Mouse (Mus musculus) heart, adult 2 months (tissue): ENCODE data around the gene Aqr. TPM values are rescaled to one million over a fixed set of nuclear protein-coding genes. Genes with fewer than 3 reads are reported as not detected.
A peak's percentile ranks its signal among the peaks of the same experiment; 100 is the strongest.

Experiments
- DNase-seq, 2 experiments: peaks; one replicate each; pipeline ENCODE4 v3.0.0; 2021
- H3K27ac ChIP-seq: fragments of 200-600 bp; 2 replicates; pipeline ENCODE4 v1.8.1; 2022
- H3K27me3 ChIP-seq: fragments of 200-500 bp; 2 replicates; pipeline ENCODE4 v1.6.1; 2012; ENCODE audit warnings: mild to moderate bottlenecking, low read length, inconsistent platforms, mixed read lengths; ENCODE audit not compliant: control insufficient read depth, insufficient read depth
- H3K36me3 ChIP-seq: fragments of 200-500 bp; 2 replicates; pipeline ENCODE4 v1.6.1; 2012; ENCODE audit warnings: low read length, inconsistent platforms; ENCODE audit not compliant: control insufficient read depth, insufficient read depth
- H3K4me1 ChIP-seq: fragments of 200-500 bp; 2 replicates; pipeline ENCODE4 v1.6.1; 2011; ENCODE audit warnings: low read length; ENCODE audit not compliant: control insufficient read depth, insufficient read depth
- H3K4me3 ChIP-seq: fragments of 200-600 bp; 2 replicates; pipeline ENCODE4 v1.8.1; 2022
- H3K79me2 ChIP-seq: fragments of 200-500 bp; replicated peaks from 2 replicates; pipeline ENCODE4 v1.6.1; 2012; ENCODE audit warnings: mild to moderate bottlenecking, inconsistent platforms, low read length, moderate library complexity, mixed read lengths; ENCODE audit not compliant: control insufficient read depth, insufficient read depth
- H3K9ac ChIP-seq: fragments of 200-500 bp; 2 replicates; pipeline ENCODE4 v1.6.1; 2012; ENCODE audit warnings: low read depth, mild to moderate bottlenecking, control low read depth, inconsistent platforms, low read length, mixed read lengths
- CTCF ChIP-seq: fragments of 200-600 bp; IDR thresholded peaks from 2 replicates; pipeline ENCODE4 v1.8.1; 2022; ENCODE audit warnings: antibody characterized with exemption, mild to moderate bottlenecking, moderate library complexity
- EP300 ChIP-seq: fragments of 200-500 bp; IDR thresholded peaks from 2 replicates; pipeline ENCODE4 v1.6.1; 2011; ENCODE audit warnings: low read depth, low read length, control low read depth; ENCODE audit not compliant: insufficient read depth
- POLR2A ChIP-seq: fragments of 200-500 bp; IDR thresholded peaks from 2 replicates; pipeline ENCODE4 v1.6.1; 2011; ENCODE audit warnings: mild to moderate bottlenecking, low read depth, low read length, control low read depth; ENCODE audit not compliant: insufficient read depth
- WGBS: fragments of 180-500 bp; shearing (Covaris S2); methylation state at CpG from one replicate; pipeline ENCODE4 v1.1.7; 2018; 5-methylcytosine and 5-hydroxymethylcytosine counted together
- intact Hi-C: fragments of 180-260 bp; cut with DNase I; formaldehyde crosslinking; loops from one replicate; pipeline ENCODE4 v1.15.1; 2025
- polyA plus RNA-seq: library from polyadenylated mRNA; depleted of rRNA; stranded (reverse); fragments of >200 nt; gene quantifications from 2 replicates; pipeline ENCODE4 v1.2.3, GENCODE M21; 2012
- total RNA-seq, 2 experiments: library from RNA; stranded (reverse); gene quantifications; 2 replicates each; pipeline ENCODE4 v1.2.3; 2021

Gene Aqr
- total and polyA plus RNA-seq, 3 experiments, result 10.3 to 17.7 (median 17.6) TPM

DNA sequence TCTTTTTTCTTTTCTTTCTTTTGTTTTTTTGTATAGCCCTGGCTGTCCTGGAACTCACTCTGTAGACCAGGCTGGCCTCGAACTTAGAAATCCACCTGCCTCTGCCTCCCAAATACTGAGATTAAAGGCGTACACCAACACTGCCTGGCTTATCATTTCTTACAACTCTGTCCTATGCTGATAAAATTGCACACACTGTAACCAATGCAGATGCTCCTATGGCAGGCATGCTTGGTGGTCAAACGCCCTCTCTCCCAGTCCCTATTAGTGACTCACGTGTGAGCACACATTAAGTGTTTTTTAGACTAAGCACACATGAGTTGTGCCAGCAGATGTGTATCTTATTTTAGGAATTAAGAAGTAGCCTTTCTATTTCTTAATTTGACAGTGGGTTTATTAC is 53.5 kb downstream of the Aqr start:
- intact Hi-C loops, result loop anchor here (5.0 kb wide), 1 partner anchor 161 kb away; no protein-coding TSS in a partner anchor
- H3K4me3 ChIP-seq, result no peak overlapping the region
- TF ChIP-seq EP300, result no peak
- no peak for TF ChIP-seq POLR2A
- TF ChIP-seq CTCF, result no peak
- H3K9ac ChIP-seq, result no peak overlapping the region
- H3K79me2 ChIP-seq, result no peaks in the 10 kb centered on the region; the same call in 1 of the 2 replicates
- H3K27ac ChIP-seq, result no peak overlapping the region
- no peaks in the 10 kb centered on the region for H3K27me3 ChIP-seq
- 90% methylated on average over 4 of the region's 4 CpGs for WGBS
- H3K4me1 ChIP-seq, result no peaks in the 10 kb centered on the region
- peaks cover 11% of the 10 kb centered on the region for H3K36me3 ChIP-seq
- DNase-seq, result no peak

DNA sequence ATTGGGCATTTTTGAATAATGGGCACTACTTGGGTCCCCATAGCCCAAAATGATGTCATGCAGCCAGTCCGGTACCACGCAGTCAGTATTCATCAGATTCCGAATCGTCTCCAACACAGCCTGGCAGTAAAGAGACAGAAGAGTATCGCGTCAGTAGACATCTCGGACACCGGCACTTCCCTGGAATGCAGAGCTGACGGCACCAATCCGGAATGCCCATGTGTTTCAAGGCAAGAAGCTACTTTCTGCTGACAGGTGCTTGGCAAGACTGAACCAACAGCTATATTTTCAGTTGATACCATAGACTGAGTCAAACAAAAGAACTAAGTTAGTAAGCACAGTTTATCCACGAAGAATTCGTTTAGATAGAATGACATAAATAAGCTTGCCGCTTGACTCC is 56.2 kb downstream of the Aqr start:
- no peaks in the 10 kb centered on the region for H3K27me3 ChIP-seq
- no peak for TF ChIP-seq EP300
- no peak for TF ChIP-seq POLR2A
- TF ChIP-seq CTCF, result no peak
- no peak overlapping the region for H3K4me3 ChIP-seq
- H3K36me3 ChIP-seq, result peaks cover 11% of the 10 kb centered on the region
- no peak overlapping the region for H3K9ac ChIP-seq
- 65% methylated on average over 13 of the region's 13 CpGs for WGBS
- H3K27ac ChIP-seq, result peak overlapping the region; percentile 66
- intact Hi-C loops, result loop anchor here (2.0 to 5.0 kb wide), 2 partner anchors 74 to 158 kb away; no protein-coding TSS in a partner anchor
- H3K79me2 ChIP-seq, result no peaks in the 10 kb centered on the region; the same call in 1 of the 2 replicates
- H3K4me1 ChIP-seq, result no peaks in the 10 kb centered on the region
- peak; percentile 27 to 66 for DNase-seq

DNA sequence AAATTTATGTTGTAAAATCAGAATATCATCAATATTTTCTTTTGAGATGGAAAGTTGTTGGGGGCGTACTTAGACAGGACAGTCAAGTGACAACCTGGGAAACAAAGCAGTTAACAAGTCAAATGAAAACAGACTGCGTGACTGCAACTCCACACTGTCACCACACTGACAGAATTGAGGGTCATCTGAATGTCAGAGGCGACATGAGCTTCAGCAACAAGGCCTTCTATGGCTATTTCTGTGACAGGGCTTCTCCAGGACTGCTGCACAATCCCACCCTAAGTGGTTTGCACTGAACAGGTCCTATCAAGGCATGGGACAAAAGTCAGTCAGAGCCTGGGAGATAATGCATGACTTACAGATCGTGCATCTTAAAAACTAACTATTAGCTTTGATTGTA is 63.5 kb downstream of the Aqr start:
- DNase-seq, result no peak
- H3K27ac ChIP-seq, result no peak overlapping the region; the same call in 1 of the 2 replicates

DNA sequence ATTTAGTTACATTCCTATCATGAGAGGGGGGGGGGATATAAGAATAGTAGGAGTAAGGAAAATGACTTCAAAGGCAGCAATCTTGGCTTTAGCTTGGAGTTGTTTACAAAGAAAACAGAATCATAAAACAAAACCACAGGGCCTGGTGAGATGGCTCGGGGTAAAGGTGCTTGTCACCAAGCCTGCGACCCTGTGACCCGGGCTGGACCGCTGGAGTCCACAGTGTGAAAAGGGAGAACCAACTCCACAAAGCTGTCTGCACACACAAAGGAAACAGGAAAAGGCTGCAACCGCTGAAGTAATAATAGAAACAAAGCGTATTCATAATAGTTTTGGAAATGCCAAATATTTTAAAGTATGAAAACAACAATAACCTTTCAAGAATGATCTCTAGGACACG is 67.4 kb downstream of the Aqr start:
- intact Hi-C loops, result no loop called here
- 45% methylated on average over 7 of the region's 7 CpGs for WGBS

More for the DNA sequence above, 63.5 kb downstream of the Aqr start:
- Histone ChIP-seq H3K9ac (no peak overlapping the region), H3K27me3 (no peaks in the 10 kb centered on the region), H3K79me2 (no peaks in the 10 kb centered on the region), H3K4me1 (peaks cover 2% of the 10 kb centered on the region; the same call in 1 of the 2 replicates), H3K4me3 (no peak overlapping the region), H3K36me3 (peaks cover 3% of the 10 kb centered on the region)
- TF ChIP-seq EP300, result no peak
- no peak for TF ChIP-seq CTCF
- TF ChIP-seq POLR2A, result no peak
- intact Hi-C loops, result no loop called here
- WGBS, result 77% methylated on average over 4 of the region's 4 CpGs

DNA sequence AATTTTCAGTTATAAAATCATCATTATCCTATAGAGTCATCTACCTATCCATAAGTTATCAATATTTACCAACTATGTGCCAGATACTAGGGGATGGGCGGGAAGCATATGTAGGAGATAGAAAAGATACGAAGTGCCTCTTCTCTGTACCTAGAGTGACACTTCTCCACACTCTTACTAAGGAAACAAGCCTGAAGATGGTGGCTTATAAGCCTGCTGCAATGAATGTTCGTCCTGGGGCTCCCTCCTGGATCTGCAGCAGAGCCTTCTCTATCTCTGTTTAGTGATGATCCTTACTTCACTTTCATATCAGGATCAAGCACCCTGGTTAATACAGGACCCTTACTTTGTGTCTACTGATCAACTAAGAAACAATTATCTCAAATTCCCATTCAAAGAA is 69.2 kb downstream of the Aqr start:
- Histone ChIP-seq H3K4me3 (no peak overlapping the region), H3K4me1 (no peaks in the 10 kb centered on the region; the same call in none of the 2 replicates), H3K27ac (no peak overlapping the region; the same call in 1 of the 2 replicates), H3K36me3 (peaks cover 7% of the 10 kb centered on the region; the same call in 1 of the 2 replicates), H3K9ac (no peak overlapping the region), H3K27me3 (no peaks in the 10 kb centered on the region), H3K79me2 (no peaks in the 10 kb centered on the region)
- WGBS, result 95% methylated on average over 3 of the region's 3 CpGs
- intact Hi-C loops, result no loop called here
- DNase-seq, result no peak
- no peak for TF ChIP-seq CTCF

More for the DNA sequence above, 67.4 kb downstream of the Aqr start:
- DNase-seq, result peak in 1 of 2 experiments; percentile 17
- no peak overlapping the region for H3K4me3 ChIP-seq
- H3K9ac ChIP-seq, result no peak overlapping the region
- TF ChIP-seq CTCF (no peak), POLR2A (no peak), EP300 (no peak)
- peaks cover 2% of the 10 kb centered on the region for H3K4me1 ChIP-seq
- H3K27me3 ChIP-seq, result no peaks in the 10 kb centered on the region
- H3K79me2 ChIP-seq, result no peaks in the 10 kb centered on the region
- H3K27ac ChIP-seq, result peak overlapping the region; percentile 58
- peaks cover 7% of the 10 kb centered on the region; the same call in 1 of the 2 replicates for H3K36me3 ChIP-seq

DNA sequence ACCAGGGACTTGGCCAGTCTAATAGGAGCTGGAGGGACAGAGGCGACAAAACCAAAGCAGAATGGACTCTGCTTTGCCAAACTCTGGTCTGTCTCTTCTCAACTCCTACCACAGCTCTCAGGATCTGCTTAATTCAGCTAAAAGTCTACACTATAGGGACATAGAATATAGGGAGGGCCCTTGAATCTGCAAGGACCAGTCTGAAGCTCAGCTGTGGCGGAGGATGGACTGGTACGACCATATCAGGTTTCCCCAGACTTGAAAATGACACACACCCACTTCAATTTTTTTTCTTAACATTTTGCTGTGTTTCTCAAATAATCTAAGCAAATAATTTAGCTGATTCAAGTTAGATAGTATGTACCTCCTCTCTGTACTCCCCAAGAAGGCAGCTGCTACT is 69.6 kb downstream of the Aqr start:
- H3K27me3 ChIP-seq, result no peaks in the 10 kb centered on the region
- no peaks in the 10 kb centered on the region for H3K79me2 ChIP-seq
- H3K36me3 ChIP-seq, result peaks cover 8% of the 10 kb centered on the region; the same call in 1 of the 2 replicates
- H3K4me3 ChIP-seq, result no peak overlapping the region
- H3K9ac ChIP-seq, result no peak overlapping the region
- no peak overlapping the region for H3K27ac ChIP-seq
- intact Hi-C loops, result no loop called here
- TF ChIP-seq POLR2A, result no peak
- TF ChIP-seq CTCF, result no peak
- no peak for TF ChIP-seq EP300
- DNase-seq, result no peak
- 96% methylated on average over 3 of the region's 3 CpGs for WGBS
- H3K4me1 ChIP-seq, result no peaks in the 10 kb centered on the region; the same call in none of the 2 replicates
